Mouse (Mus musculus): ENCODE results near the gene Tefm.
"Not testable (repeated sequence)": the region's sequence is repeated elsewhere in the genome, so short reads cannot be mapped to it uniquely, and the experiment has no call there.

Gene Tefm

GRCm38 (mm10) chr11:80155961-80156360 lies 14.0 kb upstream of the Tefm start:
- no peak for DNase-seq

GRCm38 (mm10) chr11:80155541-80155940 lies 13.6 kb upstream of the Tefm start:
- no peak for DNase-seq

- DNase-seq, result no peak
Measured at GRCm38 (mm10) chr11:80154501-80154900, 12.5 kb upstream of the Tefm start.

- peak; percentile 51 to 57 for DNase-seq
Measured at GRCm38 (mm10) chr11:80153857-80154495, 12.0 kb upstream of the Tefm start, which contains the start of gene Adap2. Adap2 (plus strand) TSS chr11:80154105.

GRCm38 (mm10) chr11:80152376-80152775 lies 10.4 kb upstream of the Tefm start:
- DNase-seq, result no peak

GRCm38 (mm10) chr11:80151541-80151940 lies 9.6 kb upstream of the Tefm start:
- no peak for DNase-seq

- DNase-seq, result no peak
Measured at GRCm38 (mm10) chr11:80150566-80150965, 8.6 kb upstream of the Tefm start.

- DNase-seq, result no peak
Measured at GRCm38 (mm10) chr11:80149412-80150023, 7.5 kb upstream of the Tefm start.

GRCm38 (mm10) chr11:80148974-80149373 lies 7.0 kb upstream of the Tefm start:
- not testable (repeated sequence) for DNase-seq

- DNase-seq, result no peak
Measured at GRCm38 (mm10) chr11:80148313-80148712, 6.3 kb upstream of the Tefm start.

GRCm38 (mm10) chr11:80147748-80148147 lies 5.8 kb upstream of the Tefm start:
- DNase-seq, result no peak

GRCm38 (mm10) chr11:80145787-80146275 lies 3.9 kb upstream of the Tefm start:
- no peak for DNase-seq

GRCm38 (mm10) chr11:80142872-80143271 lies 897 bp upstream of the Tefm start:
- no peak for DNase-seq

GRCm38 (mm10) chr11:80137773-80138172 lies 4.2 kb downstream of the Tefm start:
- DNase-seq, result no peak

- no peak for DNase-seq
Measured at GRCm38 (mm10) chr11:80136786-80137185, 5.2 kb downstream of the Tefm start.

GRCm38 (mm10) chr11:80135954-80136683 lies 5.9 kb downstream of the Tefm start:
- DNase-seq, result no peak

- DNase-seq, result no peak
Measured at GRCm38 (mm10) chr11:80134744-80135143, 7.2 kb downstream of the Tefm start.

GRCm38 (mm10) chr11:80132050-80132449 lies 9.9 kb downstream of the Tefm start:
- DNase-seq, result no peak

GRCm38 (mm10) chr11:80116411-80116810 lies 25.6 kb downstream of the Tefm start:
- no peak for DNase-seq

GRCm38 (mm10) chr11:80104407-80104806 lies 37.6 kb downstream of the Tefm start:
- no peak for DNase-seq

GRCm38 (mm10) chr11:80101298-80101697 lies 40.7 kb downstream of the Tefm start:
- DNase-seq, result no peak

GRCm38 (mm10) chr11:80098444-80099056 lies 43.4 kb downstream of the Tefm start:
- DNase-seq, result no peak

- DNase-seq, result no peak
Measured at GRCm38 (mm10) chr11:80090555-80091164, 51.3 kb downstream of the Tefm start.
